Mouse (Mus musculus): ENCODE results near the gene Myo9b. TPM values are rescaled to one million over a fixed set of nuclear protein-coding genes. Genes with fewer than 3 reads are reported as not detected.

Myo9b gene
- total RNA-seq, 2 experiments from 2014 or later = 24.3 to 39.4 TPM

DNA sequence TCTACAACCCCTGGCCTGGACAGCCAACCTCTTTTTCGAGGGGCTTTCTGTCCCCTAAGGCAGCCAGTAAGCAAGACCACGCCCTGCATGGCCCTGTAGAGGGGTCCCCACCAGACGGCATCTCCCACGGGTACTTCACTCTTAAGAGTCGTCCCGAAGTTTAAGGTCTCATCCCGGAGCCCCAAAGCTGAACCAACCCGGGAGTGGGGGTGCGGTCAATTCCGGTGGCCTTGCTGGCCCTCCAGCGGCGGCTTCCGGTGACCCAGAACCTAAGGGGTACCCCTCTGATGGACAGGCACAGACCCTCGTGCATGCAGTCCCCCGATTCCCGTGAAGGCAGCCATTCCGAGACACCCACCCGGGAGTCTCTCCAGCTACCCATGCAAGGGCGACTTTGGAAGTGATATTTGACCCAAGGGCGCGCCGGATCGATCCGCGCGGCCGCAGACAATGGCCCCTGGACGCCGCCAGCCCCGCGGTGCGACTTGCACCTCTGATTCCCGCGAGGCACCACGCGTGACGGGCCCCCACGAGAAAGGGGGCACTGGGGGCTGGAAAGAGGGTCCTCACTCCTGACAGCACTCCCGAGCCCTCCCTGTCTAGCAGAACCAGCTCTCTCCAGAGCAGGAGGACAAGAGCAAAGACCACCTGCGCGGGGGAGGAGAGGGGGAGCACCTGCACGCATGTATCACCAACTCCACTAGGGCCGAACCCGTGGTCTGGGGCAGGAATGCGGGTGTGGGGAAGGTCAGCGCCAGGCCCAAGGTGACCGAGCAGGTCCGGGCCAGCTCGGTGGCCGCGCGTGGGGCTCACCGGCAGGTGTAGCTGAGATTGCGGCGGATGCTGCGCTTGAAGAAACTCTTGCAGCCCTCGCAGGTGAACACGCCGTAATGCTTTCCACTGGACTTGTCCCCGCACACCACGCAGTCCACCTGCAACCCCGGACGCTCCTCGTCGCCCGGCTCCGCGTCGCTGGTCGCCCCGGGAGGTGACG lies 108.0 kb downstream of the Myo9b start:
- intact Hi-C loops (cut with DNase I) = no loop called here
- no peak for DNase-seq (ENCODE audit: low spot score in 2 of 2)

DNA sequence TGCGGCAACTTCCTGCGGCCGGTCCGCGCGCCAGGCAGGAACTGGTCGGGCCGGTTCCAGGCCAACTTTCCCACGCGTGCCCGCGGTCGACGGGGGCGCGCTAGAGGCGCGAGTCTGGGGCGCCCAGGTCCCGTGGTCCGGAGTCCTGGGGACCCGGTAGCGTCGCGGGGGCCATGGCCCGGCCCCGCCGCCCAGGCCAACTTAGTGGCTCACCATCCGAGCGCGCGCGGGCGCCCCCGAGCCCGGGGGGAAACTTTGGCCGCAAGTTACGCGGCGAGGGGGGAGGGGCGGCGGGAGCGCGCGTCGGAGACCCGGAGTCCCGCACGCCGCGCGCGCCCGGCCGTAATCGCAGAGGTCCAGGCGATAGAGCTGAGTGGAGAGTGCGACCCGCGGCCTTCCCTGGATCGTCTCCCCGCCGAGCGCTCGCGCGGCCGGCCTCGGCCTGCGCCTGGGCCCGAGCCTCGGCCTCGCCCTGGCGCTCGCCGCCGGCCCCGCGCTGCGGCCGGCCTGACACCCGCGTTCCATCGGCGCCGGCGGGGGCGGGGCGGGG lies 109.0 kb downstream of the Myo9b start, which contains the start of gene Nr2f6:
Gene Nr2f6 (minus strand): TSS at position 540 of the 550 bp plus-strand sequence.
- peak; percentile 54 to 68 for DNase-seq (ENCODE audit: low spot score in 2 of 2)
- intact Hi-C loops (cut with DNase I) = no loop called here

DNA sequence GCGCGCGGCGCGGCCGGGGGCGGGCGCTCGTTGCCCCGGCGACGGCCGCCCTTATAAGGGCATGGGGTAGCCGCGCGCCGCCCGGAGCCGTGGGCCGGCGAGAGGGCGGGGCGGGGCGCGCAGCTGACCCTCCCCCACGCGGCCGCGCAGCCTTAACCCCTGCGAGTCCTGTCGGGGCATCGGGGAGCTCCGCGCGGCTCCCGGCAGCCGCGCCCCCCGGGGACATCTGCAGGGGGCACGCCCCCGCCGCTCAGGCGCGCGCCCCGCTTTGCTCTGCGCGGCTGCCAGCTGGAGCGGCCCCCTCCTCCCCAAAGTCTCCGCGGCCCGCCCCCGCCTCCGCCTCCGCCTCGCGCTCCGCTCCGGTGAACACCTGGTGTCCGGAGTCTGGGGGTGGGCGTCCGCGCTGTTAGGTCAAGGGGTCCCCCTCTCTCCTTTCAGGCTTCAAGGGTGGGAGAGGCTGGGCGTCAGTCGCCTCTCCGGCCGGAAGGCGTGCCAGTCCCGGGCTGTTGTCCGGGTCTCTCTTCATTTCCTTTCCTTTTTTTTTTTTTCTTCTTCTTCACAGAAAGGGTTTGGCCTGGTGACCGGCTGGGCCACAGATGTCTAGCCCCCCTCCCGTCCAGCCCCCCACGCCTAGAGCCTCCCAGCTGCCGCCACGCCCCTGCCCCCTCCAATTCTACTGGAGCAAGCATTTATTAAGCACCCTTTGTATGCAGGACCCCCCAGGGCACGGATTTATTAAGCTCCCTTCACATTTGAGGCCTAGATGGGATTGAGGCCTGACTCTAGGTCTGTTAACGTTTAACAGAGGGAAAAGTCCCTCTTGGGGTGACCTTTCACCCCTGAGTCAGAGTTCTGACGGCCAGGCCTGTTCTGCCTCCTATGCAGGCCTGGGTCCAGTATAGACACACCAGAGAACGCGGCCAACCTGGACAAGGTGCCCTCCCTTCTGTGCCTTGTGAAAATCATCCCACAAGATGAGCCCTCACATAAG lies 109.8 kb downstream of the Myo9b start:
- intact Hi-C loops (cut with DNase I) = no loop called here
- peak in 1 of 2 experiments; percentile 82 for DNase-seq (ENCODE audit: low spot score in 2 of 2)

DNA sequence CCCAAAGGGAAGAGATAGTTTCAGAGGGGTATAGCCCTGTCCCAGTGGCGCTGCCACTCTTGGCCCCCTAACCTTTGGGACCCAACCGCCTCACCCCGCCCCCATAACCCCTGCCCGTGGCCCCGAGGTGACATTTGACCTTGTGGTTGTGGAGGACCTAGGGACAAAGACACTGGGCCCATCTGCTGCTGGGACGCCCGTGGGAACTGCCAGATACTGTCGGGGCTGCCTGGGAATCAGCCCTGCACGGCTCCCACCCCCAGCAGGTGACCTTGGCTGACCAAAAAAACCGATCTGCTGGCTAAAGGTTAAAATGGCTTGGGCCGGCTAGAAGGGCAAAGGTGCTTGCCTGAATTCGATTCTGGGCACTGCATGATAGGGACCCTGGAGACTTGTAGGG lies 110.9 kb downstream of the Myo9b start:
- intact Hi-C loops (cut with DNase I) = no loop called here
- no peak for DNase-seq (ENCODE audit: low spot score in 2 of 2)

DNA sequence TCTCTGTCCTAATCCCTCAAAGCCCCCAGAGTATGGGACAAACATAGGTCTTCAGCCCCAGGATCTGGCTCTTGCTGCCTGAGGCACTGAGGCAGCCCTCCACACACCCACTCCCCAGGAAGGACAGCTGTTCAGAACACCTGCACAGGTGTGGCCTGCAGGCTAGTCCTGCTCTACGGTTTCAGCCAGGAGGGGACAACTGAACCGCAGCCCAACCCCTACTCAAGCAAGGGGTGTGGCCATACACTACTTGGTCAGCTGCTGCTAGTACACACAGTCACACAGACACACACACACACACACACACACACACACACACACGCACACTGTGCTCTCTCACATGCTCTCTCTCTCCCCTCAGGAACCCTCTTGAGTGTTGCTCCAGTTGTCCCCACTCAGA lies 111.3 kb downstream of the Myo9b start:
- no peak for DNase-seq (ENCODE audit: low spot score in 2 of 2)
- intact Hi-C loops (cut with DNase I) = no loop called here

DNA sequence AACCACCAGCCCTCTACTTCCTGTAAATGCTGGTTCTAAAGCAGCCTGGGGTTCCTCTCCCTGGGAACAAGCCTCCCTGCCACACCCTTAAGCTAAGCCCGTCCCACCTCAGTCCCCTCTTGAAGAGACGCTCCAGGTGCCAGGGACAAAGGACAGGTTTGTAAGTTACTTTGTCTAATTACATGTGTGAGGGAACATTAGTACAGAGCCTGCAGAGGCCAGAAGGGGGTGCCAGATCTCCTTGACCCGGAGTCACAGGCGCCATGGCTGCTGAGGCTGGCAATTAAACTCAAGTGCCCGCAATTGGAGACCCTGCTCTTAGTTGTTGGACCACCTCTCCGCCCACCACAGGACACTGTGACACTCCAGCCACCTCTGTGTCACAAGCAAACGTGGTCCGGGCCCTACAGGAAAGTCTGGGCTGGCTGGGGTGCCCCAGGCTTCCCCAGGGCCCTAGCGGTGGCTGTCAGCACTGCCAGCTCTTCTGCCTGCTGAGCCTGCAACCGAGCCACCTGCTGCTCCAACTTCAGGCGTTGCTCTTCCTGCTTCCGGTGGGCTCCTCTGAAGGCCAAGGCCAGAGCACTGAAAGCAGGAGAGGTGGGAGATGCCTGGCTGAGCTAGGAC lies 112.8 kb downstream of the Myo9b start:
- intact Hi-C loops (cut with DNase I) = no loop called here
- no peak for DNase-seq (ENCODE audit: low spot score in 2 of 2)

DNA sequence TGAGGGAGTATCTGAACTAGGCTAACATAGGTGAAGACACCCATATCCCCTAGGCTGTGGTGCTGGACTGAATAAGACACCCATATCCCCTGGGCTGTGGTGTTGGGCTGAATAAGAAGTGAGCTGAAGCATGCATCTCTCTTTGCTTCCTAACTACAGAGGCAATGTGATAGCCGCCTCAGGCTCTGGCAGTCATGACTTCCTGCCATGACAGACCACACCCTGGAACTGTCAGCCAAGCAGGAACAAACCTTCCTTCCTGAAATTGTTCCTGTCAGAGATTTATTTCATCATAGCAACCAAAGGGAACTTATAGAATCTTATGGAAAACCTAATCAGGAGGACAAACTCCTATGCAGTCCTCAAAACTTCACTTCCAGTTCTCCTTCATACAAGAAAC lies 115.8 kb downstream of the Myo9b start:
- intact Hi-C loops (cut with DNase I) = no loop called here

DNA sequence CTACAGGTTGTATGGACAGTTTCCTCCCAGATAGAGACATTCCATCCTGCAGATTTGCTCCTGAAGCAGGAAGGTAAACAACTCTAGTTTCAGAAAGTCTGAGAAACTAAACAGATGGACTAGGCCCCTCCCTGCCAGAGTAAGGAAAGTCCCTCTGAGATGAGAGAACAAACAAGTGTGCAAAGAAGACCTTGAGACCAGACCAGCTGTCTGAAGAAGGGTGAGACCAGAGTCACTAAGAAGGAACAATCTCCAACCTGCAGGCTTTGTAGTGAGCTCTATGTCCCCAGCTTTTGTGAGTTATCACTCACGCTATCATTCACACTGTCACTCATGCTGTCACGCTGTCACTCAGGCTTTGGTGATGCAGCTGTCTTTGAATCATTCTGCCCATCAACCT lies 119.2 kb downstream of the Myo9b start:
- no peak for DNase-seq (ENCODE audit: low spot score in 2 of 2)
- intact Hi-C loops (cut with DNase I) = no loop called here

More for the DNA sequence above, 115.8 kb downstream of the Myo9b start:
- DNase-seq (ENCODE audit: low spot score in 2 of 2) = no peak

DNA sequence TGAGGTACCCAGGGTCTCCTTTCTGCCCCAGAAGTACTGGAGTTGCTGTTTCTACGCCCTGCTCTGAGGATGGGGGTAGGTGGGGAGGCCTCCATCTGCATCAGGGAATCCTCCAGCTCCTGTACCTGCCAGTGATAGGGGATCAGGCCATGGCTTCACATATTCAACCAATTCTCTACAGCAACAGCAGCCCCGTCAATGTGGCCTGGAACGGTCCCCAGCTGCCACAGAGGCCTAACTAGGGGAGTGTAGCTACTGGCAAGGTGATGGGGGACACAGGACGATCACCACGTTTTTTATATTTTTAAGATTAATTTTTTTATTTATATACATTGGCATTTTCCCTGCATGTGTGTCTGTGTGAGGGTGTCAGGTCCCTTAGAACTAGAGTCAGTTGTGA lies 119.9 kb downstream of the Myo9b start:
- DNase-seq (ENCODE audit: low spot score in 2 of 2) = peak in 1 of 2 experiments; percentile 2
- intact Hi-C loops (cut with DNase I) = no loop called here

DNA sequence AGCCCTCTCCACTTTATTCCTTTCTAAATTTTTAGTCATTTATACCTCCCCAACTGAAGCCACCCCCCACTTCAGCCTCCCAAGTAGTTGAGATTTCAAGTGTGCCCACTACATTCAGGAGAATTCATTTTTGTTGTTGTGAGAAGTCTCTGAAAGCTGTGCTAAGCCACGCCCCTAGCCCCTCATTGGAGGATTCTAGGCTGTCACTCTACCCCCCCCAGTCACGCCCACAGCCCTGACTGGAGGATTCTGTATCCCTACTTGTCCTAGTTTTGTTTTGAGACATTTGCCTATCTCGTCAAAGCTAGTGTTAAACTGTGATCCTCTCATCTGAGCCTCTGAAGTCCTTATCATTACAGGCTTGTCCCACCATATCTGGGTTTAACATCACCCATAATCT lies 120.4 kb downstream of the Myo9b start:
- peak in 1 of 2 experiments; percentile 5 for DNase-seq (ENCODE audit: low spot score in 2 of 2)
- intact Hi-C loops (cut with DNase I) = no loop called here

DNA sequence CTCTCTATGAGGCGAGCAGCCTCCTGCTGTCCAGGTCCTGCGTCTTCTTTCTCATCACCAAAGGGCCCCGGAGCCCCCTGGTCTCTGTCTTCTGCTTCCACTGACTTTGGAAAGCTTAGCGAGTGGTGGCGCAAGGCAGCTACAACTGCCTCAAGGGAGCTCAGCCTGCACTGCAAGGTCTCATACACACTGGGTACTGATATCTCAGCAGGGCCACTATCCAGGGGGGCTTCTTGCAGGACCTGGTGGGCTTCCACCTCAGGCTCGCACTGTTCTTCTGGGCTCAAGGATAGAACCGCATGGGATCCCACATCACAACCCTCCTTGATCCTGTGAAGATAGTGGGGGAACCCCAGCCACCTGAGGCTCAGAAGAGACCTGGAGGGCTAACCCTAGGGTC lies 122.0 kb downstream of the Myo9b start:
- DNase-seq (ENCODE audit: low spot score in 2 of 2) = no peak
- intact Hi-C loops (cut with DNase I) = no loop called here

DNA sequence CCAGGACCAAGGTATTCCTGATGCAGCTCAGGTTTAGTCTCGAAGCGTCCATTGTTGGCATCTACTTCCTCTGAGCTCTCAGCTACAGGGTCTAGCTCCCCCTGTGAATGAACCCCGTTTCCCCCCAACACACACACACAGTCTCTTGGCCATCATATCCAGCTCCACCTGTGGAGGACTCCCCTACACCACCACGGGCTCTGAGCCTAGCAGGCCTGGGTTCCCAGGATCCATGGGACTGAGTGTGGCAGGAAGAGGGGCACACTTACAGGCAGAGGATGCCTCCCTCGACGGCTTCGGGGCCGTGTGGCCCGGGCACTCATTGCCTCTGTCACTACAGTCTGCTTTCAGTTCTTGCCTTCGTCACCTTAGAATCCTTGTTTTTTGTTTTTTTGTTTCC lies 122.6 kb downstream of the Myo9b start:
- DNase-seq (ENCODE audit: low spot score in 2 of 2) = no peak
- intact Hi-C loops (cut with DNase I) = loop anchor here (5.0 kb wide), 1 partner anchor 823 kb away; no protein-coding TSS in a partner anchor

DNA sequence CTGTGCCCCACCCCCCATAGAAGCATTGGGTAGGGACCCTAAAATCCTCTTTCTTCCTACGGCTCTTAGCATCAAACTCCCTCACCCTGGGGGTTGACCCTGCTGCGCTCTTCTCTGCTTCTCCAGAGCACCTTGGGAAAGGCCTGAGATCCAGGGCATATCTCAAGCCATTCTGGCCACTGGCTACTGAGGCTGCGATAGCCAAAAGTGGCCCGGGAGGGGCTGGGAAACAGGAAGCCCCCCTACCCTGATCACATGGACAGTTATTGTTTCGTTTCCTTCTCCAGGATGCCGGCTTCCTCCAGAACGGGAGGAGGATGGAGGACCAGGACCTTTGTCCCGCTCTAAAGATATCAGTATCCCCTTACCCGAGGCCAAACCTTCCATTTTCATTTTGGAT lies 123.1 kb downstream of the Myo9b start, which contains the start of gene Ushbp1:
Gene Ushbp1 (minus strand): TSS at position 174 of the 400 bp plus-strand sequence.
- intact Hi-C loops (cut with DNase I) = loop anchor here (5.0 kb wide), 1 partner anchor 823 kb away; no protein-coding TSS in a partner anchor
- DNase-seq (ENCODE audit: low spot score in 2 of 2) = no peak

DNA sequence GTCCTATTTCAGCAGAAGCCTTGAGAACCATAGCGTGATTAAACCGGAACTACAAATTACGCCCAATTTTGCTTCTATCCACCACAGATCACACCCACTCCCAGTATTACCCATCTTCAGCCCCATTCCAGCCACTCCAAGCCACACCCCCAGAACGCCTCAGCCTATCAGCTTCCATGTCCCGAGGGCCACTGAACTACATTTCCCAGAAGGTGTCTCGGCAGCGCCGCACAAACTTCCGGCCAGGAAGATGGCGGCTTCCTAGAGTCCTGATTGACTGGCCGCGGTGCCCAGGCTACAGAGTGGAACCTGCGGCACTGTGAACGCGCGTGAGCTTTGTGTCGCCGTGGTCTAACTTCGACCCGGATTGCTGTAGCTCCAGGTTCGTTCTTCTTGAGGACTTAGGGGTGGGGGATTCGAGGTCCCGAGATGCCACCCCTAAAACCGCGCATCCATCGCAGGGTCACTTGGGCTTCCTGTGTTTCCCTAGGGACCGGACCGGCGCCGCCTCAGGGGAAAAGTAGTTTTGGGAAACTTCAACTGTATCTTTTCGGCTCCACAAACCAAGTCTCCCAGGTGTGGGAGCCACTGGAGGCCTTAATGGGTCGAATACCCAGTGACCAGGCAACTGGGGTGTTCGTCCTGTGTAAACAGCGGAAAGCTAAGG lies 124.3 kb downstream of the Myo9b start, which contains the start of gene Babam1:
Gene Babam1 (plus strand): TSS at position 223 of the 667 bp plus-strand sequence.
- intact Hi-C loops (cut with DNase I) = loop anchor here (5.0 kb wide), 1 partner anchor 824 kb away; no protein-coding TSS in a partner anchor
- DNase-seq (ENCODE audit: low spot score in 2 of 2) = peak; percentile 92

DNA sequence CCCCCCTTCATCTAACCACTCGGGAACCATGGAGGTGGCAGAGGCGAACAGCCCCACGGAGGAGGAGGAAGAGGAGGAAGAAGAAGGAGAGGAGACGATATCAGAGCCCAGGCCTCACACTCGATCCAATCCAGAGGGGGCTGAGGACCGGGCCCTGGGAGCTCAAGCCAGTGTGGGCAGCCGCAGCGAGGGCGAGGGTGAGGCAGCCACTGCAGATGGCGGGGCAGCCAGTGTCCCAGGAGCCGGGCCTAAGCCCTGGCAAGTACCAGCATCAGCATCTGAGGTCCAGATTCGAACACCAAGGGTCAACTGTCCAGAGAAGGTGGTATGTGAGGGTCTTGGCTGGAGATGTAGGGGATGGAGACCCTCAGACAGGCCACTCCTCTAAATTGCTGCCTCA lies 125.2 kb downstream of the Myo9b start:
- intact Hi-C loops (cut with DNase I) = loop anchor here (5.0 kb wide), 1 partner anchor 825 kb away; no protein-coding TSS in a partner anchor
- no peak for DNase-seq (ENCODE audit: low spot score in 2 of 2)

DNA sequence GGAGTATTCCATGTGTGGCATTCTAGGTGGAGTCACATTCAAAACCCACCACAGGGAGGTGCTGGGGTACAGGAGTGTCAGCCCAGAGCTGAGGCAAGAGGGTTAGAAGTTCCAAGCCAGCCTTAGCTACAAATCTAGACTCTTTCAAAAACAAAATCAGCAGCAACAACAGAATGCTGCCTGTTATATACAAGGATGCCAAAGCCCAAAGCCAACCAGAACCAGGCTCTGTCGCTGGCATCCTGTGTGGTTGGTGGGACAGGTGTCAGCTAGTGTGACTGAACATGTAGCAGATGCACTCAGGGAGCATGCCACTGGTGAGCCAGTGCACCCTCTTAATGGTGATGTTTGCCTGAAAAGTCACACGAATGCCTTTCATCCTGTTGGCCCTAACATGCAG lies 128.3 kb downstream of the Myo9b start:
- intact Hi-C loops (cut with DNase I) = no loop called here
- no peak for DNase-seq (ENCODE audit: low spot score in 2 of 2)

DNA sequence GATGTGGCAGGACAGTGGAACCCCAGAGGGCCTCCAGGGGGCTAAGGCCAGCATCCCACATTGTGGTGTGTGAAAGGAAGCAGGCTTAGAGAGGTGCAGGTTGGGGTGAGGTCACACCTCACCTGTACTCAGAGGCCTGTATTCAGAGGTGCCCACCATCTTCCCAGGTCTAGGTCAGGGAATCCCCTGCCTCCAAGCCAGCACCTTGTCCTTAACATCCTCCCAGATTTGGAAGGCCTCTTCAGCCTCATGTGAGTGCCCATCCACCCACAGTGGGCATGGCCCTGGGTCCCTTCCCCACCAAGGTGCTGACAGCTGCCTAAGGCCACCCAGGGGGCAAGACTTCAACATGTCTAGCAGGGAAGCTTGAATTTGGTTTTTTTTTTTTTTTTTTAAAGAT lies 128.9 kb downstream of the Myo9b start:
- DNase-seq (ENCODE audit: low spot score in 2 of 2) = no peak
- intact Hi-C loops (cut with DNase I) = no loop called here

DNA sequence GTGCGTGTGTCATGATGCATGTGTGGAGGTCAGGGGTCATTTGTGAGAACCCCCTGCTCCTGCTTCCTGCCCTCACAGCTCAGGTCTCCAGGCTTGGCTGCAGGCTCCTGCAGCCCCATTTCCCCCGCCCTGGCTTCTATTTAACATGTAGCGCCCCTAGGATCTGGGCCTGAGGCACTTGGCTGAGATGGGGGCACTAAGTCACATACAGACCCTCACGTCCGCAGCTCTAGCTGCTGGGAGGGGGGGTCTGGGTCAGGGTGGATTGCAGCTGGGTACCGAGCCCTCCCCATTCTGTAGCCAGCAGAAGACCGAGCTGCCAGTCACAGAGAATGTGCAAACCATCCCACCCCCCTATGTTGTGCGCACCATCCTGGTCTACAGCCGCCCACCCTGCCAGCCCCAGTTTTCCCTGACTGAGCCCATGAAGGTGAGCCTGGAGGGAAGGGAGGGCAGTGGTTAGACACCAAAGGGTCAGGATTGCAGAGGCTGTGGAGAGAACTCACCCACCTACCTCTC lies 130.0 kb downstream of the Myo9b start:
- DNase-seq (ENCODE audit: low spot score in 2 of 2) = no peak
- intact Hi-C loops (cut with DNase I) = no loop called here

Data from left cerebral cortex, postnatal 36 days (tissue).